Mouse (Mus musculus): ENCODE data around the gene Ston2. TPM values are rescaled to one million over a fixed set of nuclear protein-coding genes. Genes with fewer than 3 reads are reported as not detected.
A peak's percentile ranks its signal among the peaks of the same experiment; 100 is the strongest.
"Not testable (repeated sequence)": the region's sequence is repeated elsewhere in the genome, so short reads cannot be mapped to it uniquely, and the experiment has no call there.

Gene Ston2
- polyA plus RNA-seq, 1 experiment from 2014 or later = 7.9 TPM

- DNase-seq (ENCODE audit: low spot score) = no peak
Observed at GRCm38 (mm10) chr12:91751893-91752597, 36.1 kb downstream of the Ston2 start.

GRCm38 (mm10) chr12:91749543-91750184 is 38.5 kb downstream of the Ston2 start:
- no peak for DNase-seq (ENCODE audit: low spot score)

GRCm38 (mm10) chr12:91748241-91748865 is 39.8 kb downstream of the Ston2 start:
- DNase-seq (ENCODE audit: low spot score) = no peak

- not testable (repeated sequence) for DNase-seq (ENCODE audit: low spot score)
Observed at GRCm38 (mm10) chr12:91746839-91747238, 41.3 kb downstream of the Ston2 start.

GRCm38 (mm10) chr12:91745758-91746290 is 42.4 kb downstream of the Ston2 start:
- peak; percentile 73 for DNase-seq (ENCODE audit: low spot score)

- DNase-seq (ENCODE audit: low spot score) = no peak
Observed at GRCm38 (mm10) chr12:91744091-91744490, 44.1 kb downstream of the Ston2 start.

- no peak for DNase-seq (ENCODE audit: low spot score)
Observed at GRCm38 (mm10) chr12:91742916-91743315, 45.3 kb downstream of the Ston2 start.

- DNase-seq (ENCODE audit: low spot score) = no peak
Observed at GRCm38 (mm10) chr12:91738381-91738780, 49.8 kb downstream of the Ston2 start.

GRCm38 (mm10) chr12:91736221-91736980 is 51.8 kb downstream of the Ston2 start:
- DNase-seq (ENCODE audit: low spot score) = no peak

GRCm38 (mm10) chr12:91734246-91735027 is 53.8 kb downstream of the Ston2 start:
- DNase-seq (ENCODE audit: low spot score) = peak; percentile 70

GRCm38 (mm10) chr12:91732729-91733448 is 55.3 kb downstream of the Ston2 start:
- no peak for DNase-seq (ENCODE audit: low spot score)

- DNase-seq (ENCODE audit: low spot score) = no peak
Observed at GRCm38 (mm10) chr12:91726202-91726601, 62.0 kb downstream of the Ston2 start.

- no peak for DNase-seq (ENCODE audit: low spot score)
Observed at GRCm38 (mm10) chr12:91723912-91724311, 64.3 kb downstream of the Ston2 start.

GRCm38 (mm10) chr12:91719134-91719533 is 69.1 kb downstream of the Ston2 start:
- no peak for DNase-seq (ENCODE audit: low spot score)

- no peak for DNase-seq (ENCODE audit: low spot score)
Observed at GRCm38 (mm10) chr12:91715686-91716085, 72.5 kb downstream of the Ston2 start.

- no peak for DNase-seq (ENCODE audit: low spot score)
Observed at GRCm38 (mm10) chr12:91713358-91713757, 74.8 kb downstream of the Ston2 start.

GRCm38 (mm10) chr12:91711655-91712054 is 76.5 kb downstream of the Ston2 start:
- no peak for DNase-seq (ENCODE audit: low spot score)

GRCm38 (mm10) chr12:91710876-91711275 is 77.3 kb downstream of the Ston2 start:
- DNase-seq (ENCODE audit: low spot score) = no peak

- no peak for DNase-seq (ENCODE audit: low spot score)
Observed at GRCm38 (mm10) chr12:91709634-91710033, 78.6 kb downstream of the Ston2 start.

GRCm38 (mm10) chr12:91709232-91709631 is 79.0 kb downstream of the Ston2 start:
- no peak for DNase-seq (ENCODE audit: low spot score)
